Mouse (Mus musculus) midbrain, embryonic 11.5 days (tissue): ENCODE data around the gene Mnat1. TPM values are rescaled to one million over a fixed set of nuclear protein-coding genes. Genes with fewer than 3 reads are reported as not detected.

Source experiments
- ATAC-seq: fragments of 200-750 bp; cut with Nextera tagmentation; 2 replicates; pipeline ENCODE4 v1.8.0; 2017; ENCODE audit warnings: moderate TSS enrichment, moderate library complexity; ENCODE audit not compliant: low FRiP score
- DNase-seq: peaks from one replicate; pipeline ENCODE4 v3.0.0; 2015; ENCODE audit warnings: low spot score; ENCODE audit errors: missing footprints
- H3K27ac ChIP-seq: fragments of 300-500 bp; sonication (generic); 2 replicates; pipeline ENCODE4 v1.5.1; 2014; ENCODE audit warnings: low read depth, low read length
- H3K27me3 ChIP-seq: fragments of 300-500 bp; sonication (generic); 2 replicates; pipeline ENCODE4 v1.6.1; 2014; ENCODE audit warnings: mild to moderate bottlenecking, low read length, moderate library complexity, mixed read lengths; ENCODE audit not compliant: control insufficient read depth, insufficient read depth
- H3K36me3 ChIP-seq: fragments of 300-500 bp; sonication (generic); 2 replicates; pipeline ENCODE4 v1.6.1; 2014; ENCODE audit warnings: mild to moderate bottlenecking, low read length, moderate library complexity, mixed read lengths; ENCODE audit not compliant: control insufficient read depth, insufficient read depth
- H3K4me1 ChIP-seq: fragments of 300-500 bp; sonication (generic); 2 replicates; pipeline ENCODE4 v1.6.1; 2014; ENCODE audit warnings: low read length; ENCODE audit not compliant: control insufficient read depth, insufficient read depth
- H3K4me2 ChIP-seq: fragments of 300-500 bp; sonication (generic); 2 replicates; pipeline ENCODE4 v1.6.1; 2014; ENCODE audit warnings: mild to moderate bottlenecking, moderate library complexity
- H3K4me3 ChIP-seq: fragments of 300-500 bp; sonication (generic); 2 replicates; pipeline ENCODE4 v1.5.1; 2014; ENCODE audit warnings: low read depth, low read length
- H3K9ac ChIP-seq: fragments of 300-500 bp; sonication (generic); 2 replicates; pipeline ENCODE4 v1.6.1; 2014; ENCODE audit warnings: low read length
- H3K9me3 ChIP-seq: fragments of 300-500 bp; sonication (generic); 2 replicates; pipeline ENCODE4 v1.6.1; 2016; ENCODE audit warnings: low read length; ENCODE audit not compliant: control insufficient read depth
- WGBS: fragments of 180-500 bp; shearing (Covaris S2); extraction: QIAGEN DNeasy Blood & Tissue Kit; methylation state at CpG from one replicate; pipeline ENCODE4 v1.1.7; 2014; 5-methylcytosine and 5-hydroxymethylcytosine counted together
- polyA plus RNA-seq: library from polyadenylated mRNA; unstranded; fragments of >200 nt; fragmentation: Nextera tagmentation; extraction: Ambion mirVana; gene quantifications from 2 replicates; pipeline ENCODE4 v1.2.1, GENCODE M21; 2014

The Mnat1 gene
- polyA plus RNA-seq, 1 experiment from 2014 or later, result 36.8 TPM

DNA sequence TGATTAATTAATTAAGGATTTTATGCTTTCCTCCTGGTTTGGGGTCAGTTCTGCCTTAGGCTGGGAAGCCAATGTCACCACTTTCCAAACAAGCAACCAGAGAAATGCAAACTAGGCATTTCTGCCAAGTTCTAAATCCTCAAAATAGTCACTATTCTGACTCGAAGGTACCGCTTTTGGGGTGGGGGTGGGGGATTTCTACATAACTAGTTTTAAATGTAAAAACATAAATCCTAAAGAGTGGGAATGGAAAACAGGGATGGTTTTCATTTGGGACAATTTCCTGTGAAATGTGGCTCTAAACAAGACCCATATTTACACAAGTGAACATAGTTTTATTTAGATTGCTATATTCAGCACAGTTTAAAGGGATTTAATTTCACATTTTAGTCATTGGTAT is 109.1 kb downstream of the Mnat1 start:
- H3K27ac ChIP-seq, result no peak overlapping the region
- no peak for DNase-seq
- WGBS, result 79% methylated on average over 2 of the region's 2 CpGs
- no peak overlapping the region for H3K9ac ChIP-seq
- no peak for ATAC-seq
- H3K4me1 ChIP-seq, result no peaks in the 10 kb centered on the region
- H3K4me3 ChIP-seq, result no peak overlapping the region
- H3K36me3 ChIP-seq, result no peaks in the 10 kb centered on the region
- no peaks in the 10 kb centered on the region for H3K27me3 ChIP-seq
- H3K9me3 ChIP-seq, result no peaks in the 10 kb centered on the region
- H3K4me2 ChIP-seq, result no peak overlapping the region

- Histone ChIP-seq H3K36me3 (no peaks in the 10 kb centered on the region), H3K4me2 (no peak overlapping the region), H3K4me1 (no peaks in the 10 kb centered on the region), H3K9me3 (no peaks in the 10 kb centered on the region), H3K9ac (no peak overlapping the region), H3K27me3 (no peaks in the 10 kb centered on the region), H3K27ac (no peak overlapping the region), H3K4me3 (no peak overlapping the region)
- ATAC-seq, result no peak
- WGBS, result 73% methylated on average over 10 of the region's 10 CpGs
- DNase-seq, result no peak
These were observed 118.4 kb downstream of the Mnat1 start for GRCm38 (mm10) chr12:73241960-73242359.

GRCm38 (mm10) chr12:73245687-73246086 is 122.2 kb downstream of the Mnat1 start:
- Histone ChIP-seq H3K9ac (no peak overlapping the region), H3K4me3 (no peak overlapping the region), H3K27me3 (no peaks in the 10 kb centered on the region), H3K4me2 (no peak overlapping the region), H3K27ac (no peak overlapping the region), H3K4me1 (no peaks in the 10 kb centered on the region), H3K9me3 (no peaks in the 10 kb centered on the region), H3K36me3 (no peaks in the 10 kb centered on the region)
- DNase-seq (no peak), ATAC-seq (no peak)
- 84% methylated on average over 5 of the region's 5 CpGs for WGBS

DNA sequence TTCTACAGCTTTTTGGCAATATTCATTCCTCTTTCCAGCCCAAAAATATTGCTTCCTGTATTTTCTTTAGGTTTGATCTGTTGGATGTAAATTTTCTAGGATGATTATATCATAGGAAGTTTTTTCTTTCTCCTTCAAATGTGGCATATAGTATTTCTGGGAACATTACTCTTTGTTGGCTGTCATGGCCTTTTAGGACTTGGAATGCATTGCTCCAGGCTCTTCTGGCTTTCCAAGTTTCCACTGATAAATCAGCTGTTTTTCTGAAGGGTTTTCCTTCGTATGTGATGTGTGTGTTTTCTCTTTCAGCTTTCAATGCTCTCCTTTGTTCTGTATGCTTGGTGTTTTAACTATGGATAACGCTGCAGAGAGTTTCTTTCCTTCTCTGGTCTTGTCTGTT is 131.5 kb downstream of the Mnat1 start:
- Histone ChIP-seq H3K27me3 (no peaks in the 10 kb centered on the region), H3K27ac (no peak overlapping the region), H3K4me3 (no peak overlapping the region), H3K36me3 (no peaks in the 10 kb centered on the region), H3K4me1 (no peaks in the 10 kb centered on the region), H3K9ac (no peak overlapping the region), H3K4me2 (no peak overlapping the region), H3K9me3 (no peaks in the 10 kb centered on the region)
- DNase-seq (no peak), ATAC-seq (no peak)
- WGBS, result 85% methylated on average over 2 of the region's 2 CpGs

GRCm38 (mm10) chr12:73259269-73259668 is 135.8 kb downstream of the Mnat1 start:
- ATAC-seq, result no peak
- H3K27me3 ChIP-seq, result no peaks in the 10 kb centered on the region
- no peaks in the 10 kb centered on the region for H3K4me1 ChIP-seq
- 95% methylated on average over 6 of the region's 6 CpGs for WGBS
- no peak overlapping the region for H3K27ac ChIP-seq
- H3K9me3 ChIP-seq, result no peaks in the 10 kb centered on the region
- no peaks in the 10 kb centered on the region for H3K36me3 ChIP-seq
- no peak overlapping the region for H3K4me2 ChIP-seq
- H3K4me3 ChIP-seq, result no peak overlapping the region
- DNase-seq, result no peak
- no peak overlapping the region for H3K9ac ChIP-seq

- H3K27ac ChIP-seq, result no peak overlapping the region
- no peaks in the 10 kb centered on the region for H3K27me3 ChIP-seq
- DNase-seq (no peak), ATAC-seq (no peak)
- no peaks in the 10 kb centered on the region for H3K36me3 ChIP-seq
- H3K4me3 ChIP-seq, result no peak overlapping the region
- H3K9ac ChIP-seq, result no peak overlapping the region
- no peak overlapping the region for H3K4me2 ChIP-seq
- WGBS, result 88% methylated on average over 1 of the region's 1 CpGs
- no peaks in the 10 kb centered on the region for H3K9me3 ChIP-seq
- H3K4me1 ChIP-seq, result no peaks in the 10 kb centered on the region
These were observed 136.8 kb downstream of the Mnat1 start for GRCm38 (mm10) chr12:73260339-73260738.

- WGBS, result 86% methylated on average over 3 of the region's 3 CpGs
- no peak overlapping the region for H3K4me2 ChIP-seq
- no peak for ATAC-seq
- no peaks in the 10 kb centered on the region for H3K36me3 ChIP-seq
- no peaks in the 10 kb centered on the region for H3K4me1 ChIP-seq
- DNase-seq, result no peak
- H3K9me3 ChIP-seq, result no peaks in the 10 kb centered on the region
- H3K4me3 ChIP-seq, result no peak overlapping the region
- no peaks in the 10 kb centered on the region for H3K27me3 ChIP-seq
- no peak overlapping the region for H3K27ac ChIP-seq
- no peak overlapping the region for H3K9ac ChIP-seq
These were observed 142.0 kb downstream of the Mnat1 start for GRCm38 (mm10) chr12:73265381-73265978.

GRCm38 (mm10) chr12:73266597-73266996 is 143.1 kb downstream of the Mnat1 start:
- H3K9me3 ChIP-seq, result no peaks in the 10 kb centered on the region
- H3K27me3 ChIP-seq, result no peaks in the 10 kb centered on the region
- no peak overlapping the region for H3K4me2 ChIP-seq
- DNase-seq, result no peak
- no peak overlapping the region for H3K27ac ChIP-seq
- H3K4me1 ChIP-seq, result no peaks in the 10 kb centered on the region
- H3K4me3 ChIP-seq, result no peak overlapping the region
- no peak overlapping the region for H3K9ac ChIP-seq
- H3K36me3 ChIP-seq, result no peaks in the 10 kb centered on the region
- WGBS, result 92% methylated on average over 1 of the region's 1 CpGs
- ATAC-seq, result no peak

GRCm38 (mm10) chr12:73268497-73268896 is 145.0 kb downstream of the Mnat1 start:
- no peaks in the 10 kb centered on the region for H3K4me1 ChIP-seq
- no peak overlapping the region for H3K27ac ChIP-seq
- no peaks in the 10 kb centered on the region for H3K27me3 ChIP-seq
- no peak for DNase-seq
- 75% methylated on average over 1 of the region's 1 CpGs for WGBS
- ATAC-seq, result no peak
- no peak overlapping the region for H3K4me3 ChIP-seq
- no peaks in the 10 kb centered on the region for H3K36me3 ChIP-seq
- no peaks in the 10 kb centered on the region for H3K9me3 ChIP-seq
- no peak overlapping the region for H3K4me2 ChIP-seq
- no peak overlapping the region for H3K9ac ChIP-seq
